Mouse (Mus musculus): ENCODE results near the gene Psme2. TPM values are rescaled to one million over a fixed set of nuclear protein-coding genes. Genes with fewer than 3 reads are reported as not detected.

Psme2 gene
- polyA plus RNA-seq, 1 experiment from 2014 or later: 222 TPM

DNA sequence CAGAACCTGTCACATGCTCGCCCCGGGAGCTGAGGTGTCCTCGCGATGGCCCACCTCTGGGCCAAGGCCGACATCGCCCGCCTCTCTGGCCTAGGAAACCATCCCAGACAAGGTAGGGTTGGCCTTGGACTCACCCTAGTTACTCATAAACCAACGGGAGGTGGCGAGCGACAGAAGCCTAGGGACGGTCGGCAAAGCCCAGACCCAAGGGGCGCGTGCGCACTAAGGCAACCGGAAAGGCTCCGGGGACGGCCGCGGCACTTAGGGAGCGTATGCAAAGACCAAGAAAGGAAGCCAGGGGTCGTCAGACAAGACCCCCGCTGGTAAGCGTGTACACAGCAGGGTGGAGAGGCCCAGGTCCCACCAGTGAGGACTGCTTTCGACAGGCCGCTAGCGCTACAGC lies 31.1 kb downstream of the Psme2 start, which contains the start of gene Dcaf11:
TSS of gene Dcaf11 (plus strand) at position 208 of the 403 bp plus-strand sequence.
- H3K4me2 ChIP-seq (ENCODE audit: low read depth, low read length): peak within 1 kb of the TSS; percentile 73
- under 1% methylated on average over 27 of the region's 27 CpGs for WGBS (ENCODE audit: insufficient replicate concordance)
- H3K4me3 ChIP-seq (ENCODE audit: low read depth, low read length): peak within 1 kb of the TSS; percentile 65
- H3K9me3 ChIP-seq (ENCODE audit: low read length): no peaks in the 10 kb centered on the region
- no peaks in the 10 kb centered on the region for H3K27me3 ChIP-seq (ENCODE audit: insufficient read depth, low read length)
- H3K9ac ChIP-seq (replicated peaks): peak within 1 kb of the TSS; percentile 87
- H3K27ac ChIP-seq (ENCODE audit: low read depth): peak within 1 kb of the TSS; percentile 99
- peak; percentile 93 for DNase-seq
- ATAC-seq: peak; percentile 79
- TF ChIP-seq CTCF (IDR thresholded peaks at IDR 0.05; ENCODE audit: low read depth): peak; percentile 54
- peak; percentile 68 for TF ChIP-seq EP300 (IDR thresholded peaks at IDR 0.05; ENCODE audit: low read depth)
- H3K4me1 ChIP-seq (ENCODE audit: insufficient read depth): peaks cover 43% of the 10 kb centered on the region
- peaks cover 22% of the 10 kb centered on the region for H3K36me3 ChIP-seq (replicated peaks; ENCODE audit: insufficient read depth, low read length)

DNA sequence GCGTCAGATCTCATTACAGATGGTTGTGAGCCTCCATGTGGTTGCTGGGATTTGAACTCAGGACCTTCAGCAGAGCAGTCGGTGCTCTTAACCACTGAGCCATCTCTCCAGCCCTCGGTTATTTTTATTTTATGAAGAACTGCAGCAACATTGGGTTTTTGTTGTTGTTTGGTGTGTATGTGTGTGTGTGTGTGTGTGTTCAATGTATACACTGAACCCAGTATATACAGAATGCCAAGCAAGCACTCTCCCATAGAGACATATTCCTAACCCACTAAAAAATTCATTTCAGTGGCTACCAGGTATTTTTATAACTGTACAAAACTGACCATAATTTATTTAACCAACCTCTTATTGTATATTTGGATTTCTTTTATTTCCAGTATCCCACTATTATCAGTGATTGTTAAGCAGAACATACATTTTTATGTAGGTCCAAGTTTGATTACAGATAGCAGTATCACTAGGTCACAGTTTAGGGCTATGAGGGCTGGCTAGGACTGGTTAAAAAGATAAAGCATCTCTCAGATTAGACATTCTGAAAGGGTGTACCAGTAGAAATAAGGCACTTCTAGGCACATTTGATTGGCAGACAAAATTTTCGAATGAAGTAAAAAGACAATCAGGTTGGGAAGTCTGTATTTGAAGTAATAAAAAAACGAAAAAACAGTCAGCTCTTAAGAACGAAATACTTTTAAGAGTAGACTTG lies 32.0 kb downstream of the Psme2 start:
- peak overlapping the region; percentile 99 for H3K27ac ChIP-seq (ENCODE audit: low read depth)

DNA sequence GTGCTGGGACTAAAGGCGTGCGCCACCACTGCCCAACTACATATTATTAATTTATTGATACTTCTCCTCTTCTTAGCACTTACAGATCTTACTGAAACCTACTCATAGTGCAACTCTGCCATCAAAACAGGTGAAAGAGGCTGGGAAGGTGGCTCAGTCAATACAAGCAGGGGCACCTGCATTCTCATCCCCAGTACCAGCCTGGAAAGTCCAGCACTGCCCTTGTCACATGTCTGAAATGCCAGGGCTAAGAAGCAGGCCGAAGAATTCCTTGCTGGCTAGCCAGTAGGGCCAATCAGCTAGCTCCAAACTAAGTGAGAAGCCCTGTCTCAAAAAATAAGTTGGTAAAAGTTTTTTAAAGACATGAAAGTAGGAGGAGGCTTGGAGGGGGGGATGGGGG lies 33.3 kb downstream of the Psme2 start:
- H3K4me2 ChIP-seq (ENCODE audit: low read depth, low read length): peak overlapping the region; percentile 13; the same call in 1 of the 2 replicates
- peaks cover under 1% of the 10 kb centered on the region for H3K36me3 ChIP-seq (replicated peaks; ENCODE audit: insufficient read depth, low read length)
- H3K9ac ChIP-seq (replicated peaks): peak overlapping the region; percentile 36; the same call in 1 of the 2 replicates
- ATAC-seq (no peak), DNase-seq (no peak)
- H3K9me3 ChIP-seq (ENCODE audit: low read length): no peaks in the 10 kb centered on the region
- H3K4me3 ChIP-seq (ENCODE audit: low read depth, low read length): no peak overlapping the region
- peaks cover 41% of the 10 kb centered on the region for H3K4me1 ChIP-seq (ENCODE audit: insufficient read depth)
- peak overlapping the region; percentile 88 for H3K27ac ChIP-seq (ENCODE audit: low read depth)
- TF ChIP-seq CTCF (IDR thresholded peaks at IDR 0.05; ENCODE audit: low read depth) (no peak), EP300 (IDR thresholded peaks at IDR 0.05; ENCODE audit: low read depth) (no peak)
- WGBS (ENCODE audit: insufficient replicate concordance): 84% methylated on average over 3 of the region's 3 CpGs
- H3K27me3 ChIP-seq (ENCODE audit: insufficient read depth, low read length): no peaks in the 10 kb centered on the region

More for the DNA sequence above, 32.0 kb downstream of the Psme2 start:
- peaks cover 43% of the 10 kb centered on the region for H3K4me1 ChIP-seq (ENCODE audit: insufficient read depth)
- peak; percentile 96 for TF ChIP-seq EP300 (IDR thresholded peaks at IDR 0.05; ENCODE audit: low read depth)
- TF ChIP-seq CTCF (IDR thresholded peaks at IDR 0.05; ENCODE audit: low read depth): peak; percentile 35
- peaks cover 13% of the 10 kb centered on the region for H3K36me3 ChIP-seq (replicated peaks; ENCODE audit: insufficient read depth, low read length)
- H3K9ac ChIP-seq (replicated peaks): peak overlapping the region; percentile 87
- DNase-seq (no peak), ATAC-seq (no peak)
- WGBS (ENCODE audit: insufficient replicate concordance): 39% methylated on average over 6 of the region's 6 CpGs
- peak overlapping the region; percentile 65 for H3K4me3 ChIP-seq (ENCODE audit: low read depth, low read length)
- no peaks in the 10 kb centered on the region for H3K27me3 ChIP-seq (ENCODE audit: insufficient read depth, low read length)
- peak overlapping the region; percentile 73 for H3K4me2 ChIP-seq (ENCODE audit: low read depth, low read length)
- H3K9me3 ChIP-seq (ENCODE audit: low read length): no peaks in the 10 kb centered on the region

DNA sequence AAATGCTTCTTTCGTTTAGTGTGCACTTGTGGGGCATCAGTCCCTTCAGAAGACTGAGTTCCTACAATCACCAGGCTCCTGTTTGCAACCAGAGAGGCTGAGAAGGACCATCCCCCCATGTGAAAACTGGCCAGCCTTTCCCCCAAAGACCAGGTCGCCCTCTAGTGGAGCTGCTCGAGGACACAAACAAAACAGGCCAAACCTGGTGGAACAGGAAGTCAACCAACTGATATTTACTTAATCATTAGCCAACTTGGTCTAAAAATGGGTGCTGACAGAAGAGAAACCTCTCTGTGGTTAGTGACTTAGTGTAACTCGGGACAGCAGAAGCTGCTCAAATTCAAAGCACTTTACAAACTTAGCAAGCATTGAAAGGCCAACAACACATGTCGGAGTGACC lies 33.9 kb downstream of the Psme2 start:
- Histone ChIP-seq H3K36me3 (replicated peaks; ENCODE audit: insufficient read depth, low read length) (no peaks in the 10 kb centered on the region; the same call in 1 of the 2 replicates), H3K27ac (ENCODE audit: low read depth) (peak overlapping the region; percentile 88), H3K4me3 (ENCODE audit: low read depth, low read length) (no peak overlapping the region), H3K4me2 (ENCODE audit: low read depth, low read length) (peak overlapping the region; percentile 13), H3K27me3 (ENCODE audit: insufficient read depth, low read length) (no peaks in the 10 kb centered on the region), H3K4me1 (ENCODE audit: insufficient read depth) (peaks cover 35% of the 10 kb centered on the region), H3K9ac (replicated peaks) (peak overlapping the region; percentile 36; the same call in 1 of the 2 replicates), H3K9me3 (ENCODE audit: low read length) (no peaks in the 10 kb centered on the region)
- WGBS (ENCODE audit: insufficient replicate concordance): 8% methylated on average over 5 of the region's 5 CpGs
- TF ChIP-seq CTCF (IDR thresholded peaks at IDR 0.05; ENCODE audit: low read depth) (peak; percentile 99), EP300 (IDR thresholded peaks at IDR 0.05; ENCODE audit: low read depth) (peak; percentile 76; the same call in 1 of the 2 replicates)
- ATAC-seq (no peak), DNase-seq (peak; percentile 90)

DNA sequence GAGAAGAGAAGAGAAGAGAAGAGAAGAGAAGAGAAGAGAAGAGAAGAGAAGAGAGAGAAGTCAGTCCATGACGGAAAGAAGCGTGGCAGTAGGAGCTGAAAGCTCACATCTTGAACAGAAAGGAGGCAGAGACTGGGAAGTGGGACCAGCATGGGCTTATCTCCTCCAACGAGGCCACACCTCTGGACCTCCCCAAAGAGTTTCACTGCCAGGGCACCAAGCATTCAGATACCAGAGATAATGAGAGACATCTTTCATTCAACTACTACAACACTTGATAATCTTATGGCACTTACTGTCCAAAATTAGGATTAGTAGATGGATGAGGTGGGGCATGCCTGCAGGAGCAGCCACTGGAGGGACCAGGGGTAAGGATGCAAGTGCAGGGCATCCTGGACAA lies 35.1 kb downstream of the Psme2 start:
- no peak for TF ChIP-seq CTCF (IDR thresholded peaks at IDR 0.05; ENCODE audit: low read depth)
- TF ChIP-seq EP300 (IDR thresholded peaks at IDR 0.05; ENCODE audit: low read depth): no peak
- Histone ChIP-seq H3K4me3 (ENCODE audit: low read depth, low read length) (no peak overlapping the region), H3K9ac (replicated peaks) (no peak overlapping the region), H3K4me1 (ENCODE audit: insufficient read depth) (peaks cover 25% of the 10 kb centered on the region), H3K9me3 (ENCODE audit: low read length) (no peaks in the 10 kb centered on the region), H3K36me3 (replicated peaks; ENCODE audit: insufficient read depth, low read length) (no peaks in the 10 kb centered on the region), H3K4me2 (ENCODE audit: low read depth, low read length) (no peak overlapping the region), H3K27me3 (ENCODE audit: insufficient read depth, low read length) (no peaks in the 10 kb centered on the region), H3K27ac (ENCODE audit: low read depth) (no peak overlapping the region)
- WGBS (ENCODE audit: insufficient replicate concordance): 67% methylated on average over 3 of the region's 3 CpGs
- no peak for DNase-seq
- no peak for ATAC-seq

DNA sequence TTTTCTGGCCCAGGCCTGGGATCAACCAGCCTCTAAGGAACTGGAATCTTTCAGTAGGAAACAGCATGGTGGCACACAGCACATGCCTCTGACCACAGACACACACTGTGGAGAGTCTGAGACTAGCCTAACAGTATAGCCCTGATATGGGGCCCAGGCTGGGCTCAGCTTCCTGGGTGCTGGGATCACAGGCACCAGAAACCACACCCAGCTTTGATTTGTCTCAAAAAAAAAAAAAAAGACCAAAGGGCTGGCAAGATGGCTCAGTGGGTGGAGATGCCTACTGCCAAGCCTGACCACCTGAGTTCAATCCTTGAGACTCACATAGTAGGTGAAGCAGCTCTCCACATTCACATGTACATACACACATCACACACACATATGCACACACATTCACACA lies 36.3 kb downstream of the Psme2 start:
- Histone ChIP-seq H3K36me3 (replicated peaks; ENCODE audit: insufficient read depth, low read length) (peaks cover 6% of the 10 kb centered on the region), H3K4me1 (ENCODE audit: insufficient read depth) (peaks cover 25% of the 10 kb centered on the region), H3K27me3 (ENCODE audit: insufficient read depth, low read length) (no peaks in the 10 kb centered on the region), H3K27ac (ENCODE audit: low read depth) (no peak overlapping the region), H3K9ac (replicated peaks) (no peak overlapping the region), H3K4me2 (ENCODE audit: low read depth, low read length) (no peak overlapping the region), H3K9me3 (ENCODE audit: low read length) (no peaks in the 10 kb centered on the region), H3K4me3 (ENCODE audit: low read depth, low read length) (no peak overlapping the region)
- TF ChIP-seq EP300 (IDR thresholded peaks at IDR 0.05; ENCODE audit: low read depth): no peak
- no peak for TF ChIP-seq CTCF (IDR thresholded peaks at IDR 0.05; ENCODE audit: low read depth)
- ATAC-seq: no peak
- DNase-seq: no peak

Data from liver, postnatal 0 days (tissue).